21 mouse cellular contexts compared by ENCODE assay signal in genomic region chr10:29686982-29687381, GRCm38 (mm10).
"Had no signal": no experiment of that assay in that cellular context is flagged by ENCODE, and none has a peak within 500 bp of the region (broad histone marks: within the 10 kb centered on the region; RNA-seq: fewer than 3 reads in every experiment).

No protein-coding gene starts in this region.

- DNase-seq: kidney, adult 11 months; kidney, adult 9 months; kidney, postnatal 10 days; kidney, postnatal 4 days; layer of hippocampus, adult 9-11 months; liver, embryonic 13.5 days; lung, adult 2 months; lung, postnatal 14 days; lung, postnatal 4 days; right cerebral cortex, adult 18-20 months; right cerebral cortex, postnatal 14 days; right cerebral cortex, postnatal 4 days; thymus, adult 2 months; thymus, postnatal 14 days; thymus, postnatal 4 days had no signal

- H3K9me3 ChIP-seq: intestine, embryonic 15.5 days; limb, embryonic 12.5 days; liver, embryonic 13.5 days; midbrain, embryonic 12.5 days; midbrain, embryonic 15.5 days had no signal

- H3K27me3 ChIP-seq: intestine, embryonic 15.5 days; limb, embryonic 12.5 days; liver, embryonic 13.5 days; midbrain, embryonic 12.5 days; midbrain, embryonic 15.5 days had no signal

- H3K4me1 ChIP-seq: intestine, embryonic 15.5 days; limb, embryonic 12.5 days; liver, embryonic 13.5 days; midbrain, embryonic 12.5 days; midbrain, embryonic 15.5 days had no signal

- H3K36me3 ChIP-seq: intestine, embryonic 15.5 days; limb, embryonic 12.5 days; liver, embryonic 13.5 days; midbrain, embryonic 12.5 days; midbrain, embryonic 15.5 days had no signal

- ATAC-seq: intestine, embryonic 15.5 days; midbrain, embryonic 15.5 days had no signal

- H3K4me3 ChIP-seq: intestine, embryonic 15.5 days; layer of hippocampus, adult 2 months; limb, embryonic 12.5 days; liver, embryonic 13.5 days; midbrain, embryonic 12.5 days; midbrain, embryonic 15.5 days had no signal

- H3K4me2 ChIP-seq: intestine, embryonic 15.5 days; limb, embryonic 12.5 days; liver, embryonic 13.5 days; midbrain, embryonic 12.5 days; midbrain, embryonic 15.5 days had no signal

- H3K9ac ChIP-seq: intestine, embryonic 15.5 days; limb, embryonic 12.5 days; liver, embryonic 13.5 days; midbrain, embryonic 12.5 days; midbrain, embryonic 15.5 days had no signal

- H3K27ac ChIP-seq: intestine, embryonic 15.5 days; layer of hippocampus, adult 2 months; limb, embryonic 12.5 days; liver, embryonic 13.5 days; midbrain, embryonic 12.5 days; midbrain, embryonic 15.5 days; stomach, postnatal 0 days had no signal
